Mouse (Mus musculus): ENCODE results near the gene Gm28635. TPM values are rescaled to one million over a fixed set of nuclear protein-coding genes. Genes with fewer than 3 reads are reported as not detected.

Gm28635 gene
- total and polyA plus RNA-seq, 3 experiments: not detected

- Histone ChIP-seq H3K4me2 (ENCODE audit: insufficient read depth, low read depth, poor library complexity, severe bottlenecking) (no peak overlapping the region), H3K27ac (ENCODE audit: insufficient read depth, low read depth) (no peak overlapping the region), H3K9ac (ENCODE audit: insufficient read depth, low read depth) (no peak overlapping the region), H3K9me3 (replicated peaks; ENCODE audit: low read length) (no peaks in the 10 kb centered on the region), H3K27me3 (replicated peaks) (no peaks in the 10 kb centered on the region), H3K4me3 (replicated peaks in 1 of 3; ENCODE audit: low read depth in 2 of 3, low read length in 2 of 3, poor library complexity in 1 of 3) (no peak overlapping the region), H3K4me1 (ENCODE audit: control insufficient read depth in 1 of 2, insufficient read depth in 2 of 2) (peaks cover 8 to 37% of the 10 kb centered on the region in 2 experiments), H3K36me3 (replicated peaks in 1 of 2; ENCODE audit: control insufficient read depth in 1 of 2, insufficient read depth in 1 of 2, low read length in 1 of 2) (peaks cover 22 to 44% of the 10 kb centered on the region in 2 experiments), H3K79me2 (replicated peaks; ENCODE audit: control insufficient read depth, extremely low read depth, insufficient read depth, poor library complexity, severe bottlenecking) (peaks cover 30% of the 10 kb centered on the region)
- in situ Hi-C loops (cut with MboI; ENCODE audit: low pct_ligation_motif_present, low pct_unique_long_range_greater_than_20kb, low sequenced_read_pairs) (no loop called here), dilution Hi-C loops (cut with MboI; ENCODE audit: extremely low pct_ligation_motif_present, extremely low pct_unique_long_range_greater_than_20kb, low sequenced_read_pairs) (no loop called here)
- TF ChIP-seq JUN (IDR thresholded peaks at IDR 0.05; ENCODE audit: insufficient read depth, low read depth, low read length): no peak
- TF ChIP-seq TBP (conservative IDR thresholded peaks at IDR 0.05; ENCODE audit: low read depth, low read length): no peak
- TF ChIP-seq NELFE (IDR thresholded peaks at IDR 0.05; ENCODE audit: low read depth, low read length): no peak
- TF ChIP-seq HCFC1 (IDR thresholded peaks at IDR 0.05; ENCODE audit: low read depth, low read length): no peak
- no peak for TF ChIP-seq EP300 (IDR thresholded peaks at IDR 0.05; ENCODE audit: low read length)
- no peak for TF ChIP-seq CHD2 (IDR thresholded peaks at IDR 0.05; ENCODE audit: low read length)
- TF ChIP-seq KAT2A (IDR thresholded peaks at IDR 0.05; ENCODE audit: insufficient replicate concordance, low read length): no peak
- TF ChIP-seq IRF4 (IDR thresholded peaks at IDR 0.05; ENCODE audit: low read depth, low read length): no peak
- TF ChIP-seq ZNF384 (IDR thresholded peaks at IDR 0.05; ENCODE audit: low read depth, low read length): no peak
- no peak for TF ChIP-seq USF2 (conservative IDR thresholded peaks at IDR 0.05; ENCODE audit: low read depth, low read length)
- TF ChIP-seq NRF1 (IDR thresholded peaks at IDR 0.05; ENCODE audit: low read depth, low read length): no peak
- TF ChIP-seq MYC (IDR thresholded peaks at IDR 0.05; ENCODE audit: low read depth, low read length): no peak
- TF ChIP-seq BHLHE40 (IDR thresholded peaks at IDR 0.05; ENCODE audit: low read depth, low read length): no peak
- no peak for TF ChIP-seq PAX5 (IDR thresholded peaks at IDR 0.05; ENCODE audit: low read length)
- DNase-seq (ENCODE audit: extremely low read depth): no peak
Observed at GRCm38 (mm10) chr2:84723856-84724255, 46.0 kb upstream of the Gm28635 start.

GRCm38 (mm10) chr2:84721182-84721581 is 43.3 kb upstream of the Gm28635 start:
- Histone ChIP-seq H3K4me3 (replicated peaks in 1 of 3; ENCODE audit: low read depth in 2 of 3, low read length in 2 of 3, poor library complexity in 1 of 3) (no peak overlapping the region), H3K9me3 (replicated peaks; ENCODE audit: low read length) (no peaks in the 10 kb centered on the region), H3K79me2 (replicated peaks; ENCODE audit: control insufficient read depth, extremely low read depth, insufficient read depth, poor library complexity, severe bottlenecking) (peaks cover 21% of the 10 kb centered on the region), H3K27me3 (replicated peaks) (no peaks in the 10 kb centered on the region), H3K36me3 (replicated peaks in 1 of 2; ENCODE audit: control insufficient read depth in 1 of 2, insufficient read depth in 1 of 2, low read length in 1 of 2) (peaks cover 22 to 44% of the 10 kb centered on the region in 2 experiments), H3K4me1 (ENCODE audit: control insufficient read depth in 1 of 2, insufficient read depth in 2 of 2) (peaks cover 8 to 41% of the 10 kb centered on the region in 2 experiments), H3K9ac (ENCODE audit: insufficient read depth, low read depth) (no peak overlapping the region), H3K27ac (ENCODE audit: insufficient read depth, low read depth) (no peak overlapping the region), H3K4me2 (ENCODE audit: insufficient read depth, low read depth, poor library complexity, severe bottlenecking) (no peak overlapping the region)
- no peak for TF ChIP-seq POLR2A (IDR thresholded peaks at IDR 0.05; ENCODE audit: low read depth, low read length)
- TF ChIP-seq SIN3A (IDR thresholded peaks at IDR 0.05; ENCODE audit: low read length): no peak
- no peak for TF ChIP-seq MAX (IDR thresholded peaks at IDR 0.05; ENCODE audit: low read length)
- TF ChIP-seq CHD1 (IDR thresholded peaks at IDR 0.05; ENCODE audit: low read depth, low read length): no peak
- no peak for TF ChIP-seq BHLHE40 (IDR thresholded peaks at IDR 0.05; ENCODE audit: low read depth, low read length)
- TF ChIP-seq ZMIZ1 (IDR thresholded peaks at IDR 0.05; ENCODE audit: low read depth, low read length): no peak
- no peak for TF ChIP-seq ETS1 (conservative IDR thresholded peaks at IDR 0.05; ENCODE audit: low read depth, low read length)
- no peak for TF ChIP-seq USF1 (IDR thresholded peaks at IDR 0.05; ENCODE audit: low read depth, low read length)
- in situ Hi-C loops (cut with MboI; ENCODE audit: low pct_ligation_motif_present, low pct_unique_long_range_greater_than_20kb, low sequenced_read_pairs) (no loop called here), dilution Hi-C loops (cut with MboI; ENCODE audit: extremely low pct_ligation_motif_present, extremely low pct_unique_long_range_greater_than_20kb, low sequenced_read_pairs) (no loop called here)
- no peak for DNase-seq (ENCODE audit: extremely low read depth)

Measured in CH12.LX (cell line).